Mouse (Mus musculus) NIH3T3 (cell line): ENCODE measurements at regions not wholly inside any gene's neighbourhood (a gene's known extent, or its start where the extent isn't known, plus 50 kb on each side); places are given as distances from the start of the nearest gene placed in this dataset.

ENCODE experiments used
- DNase-seq: peaks from one replicate; pipeline ENCODE4 v3.0.0-alpha.2; 2012; ENCODE audit warnings: low read depth

DNA sequence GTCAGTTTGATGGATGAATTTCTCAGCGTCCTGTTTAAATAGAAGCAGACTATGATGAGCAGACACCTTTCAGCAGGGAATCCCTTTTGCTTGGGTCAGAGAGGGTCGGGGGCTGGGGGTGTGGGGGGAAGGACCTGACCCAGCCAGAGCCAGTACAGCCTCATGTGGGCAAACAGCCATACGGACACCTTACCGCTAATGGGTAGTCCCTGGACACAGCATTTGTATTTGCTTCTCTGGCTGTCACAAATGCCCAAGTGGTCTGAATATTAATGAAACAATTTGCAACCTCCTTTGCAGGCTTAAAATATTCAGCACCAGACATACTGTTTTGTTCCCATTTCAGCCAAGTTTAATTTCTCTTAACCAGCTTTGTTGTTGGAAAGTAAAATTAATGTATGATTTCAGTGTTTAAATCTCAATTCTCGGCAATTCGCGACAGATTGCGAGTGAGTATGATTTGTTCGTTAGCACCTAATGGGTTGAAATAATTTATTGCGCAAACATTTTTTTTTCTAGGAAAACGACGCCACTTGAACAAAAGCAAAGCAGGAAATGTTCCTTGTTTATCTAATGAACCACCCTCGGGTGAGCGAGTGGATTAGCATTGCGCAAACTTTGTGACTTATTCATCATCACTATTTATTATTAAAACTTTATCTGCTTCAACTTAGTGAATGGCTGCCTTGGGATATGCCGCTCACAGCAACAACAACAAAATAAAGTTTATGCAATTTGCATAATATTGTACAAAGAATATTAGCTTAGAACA, 166.2 kb downstream of the Cdh26 start:
- DNase-seq = no peak

- DNase-seq = no peak
Observed at GRCm38 (mm10) chr2:178597084-178597470, 166.7 kb downstream of the Cdh26 start.

GRCm38 (mm10) chr2:178598371-178598770, 168.0 kb downstream of the Cdh26 start:
- no peak for DNase-seq

GRCm38 (mm10) chr2:178598836-178599235, 168.5 kb downstream of the Cdh26 start:
- no peak for DNase-seq

DNA sequence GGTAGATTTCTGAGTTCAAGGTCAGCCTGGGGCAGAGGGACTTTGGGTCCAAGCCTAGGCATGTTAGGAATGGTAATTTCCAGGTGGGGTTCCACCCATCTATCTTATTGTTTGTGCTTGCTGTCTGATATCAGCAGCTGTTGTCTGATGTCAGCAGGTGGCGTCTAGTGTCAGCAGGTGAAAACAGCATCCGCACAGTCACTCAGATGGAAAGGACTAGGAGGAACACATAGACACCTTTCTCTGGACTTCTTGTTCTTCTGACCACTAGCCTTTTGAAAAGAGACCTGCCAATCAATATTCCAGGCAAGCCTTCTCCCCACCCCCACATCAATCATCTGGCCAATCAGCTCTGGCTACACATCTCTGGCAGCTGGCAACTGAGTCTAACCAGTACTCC, 173.1 kb downstream of the Cdh26 start:
- no peak for DNase-seq

- DNase-seq = peak; percentile 21
Observed at GRCm38 (mm10) chr2:178606733-178607132, 176.4 kb downstream of the Cdh26 start.

DNA sequence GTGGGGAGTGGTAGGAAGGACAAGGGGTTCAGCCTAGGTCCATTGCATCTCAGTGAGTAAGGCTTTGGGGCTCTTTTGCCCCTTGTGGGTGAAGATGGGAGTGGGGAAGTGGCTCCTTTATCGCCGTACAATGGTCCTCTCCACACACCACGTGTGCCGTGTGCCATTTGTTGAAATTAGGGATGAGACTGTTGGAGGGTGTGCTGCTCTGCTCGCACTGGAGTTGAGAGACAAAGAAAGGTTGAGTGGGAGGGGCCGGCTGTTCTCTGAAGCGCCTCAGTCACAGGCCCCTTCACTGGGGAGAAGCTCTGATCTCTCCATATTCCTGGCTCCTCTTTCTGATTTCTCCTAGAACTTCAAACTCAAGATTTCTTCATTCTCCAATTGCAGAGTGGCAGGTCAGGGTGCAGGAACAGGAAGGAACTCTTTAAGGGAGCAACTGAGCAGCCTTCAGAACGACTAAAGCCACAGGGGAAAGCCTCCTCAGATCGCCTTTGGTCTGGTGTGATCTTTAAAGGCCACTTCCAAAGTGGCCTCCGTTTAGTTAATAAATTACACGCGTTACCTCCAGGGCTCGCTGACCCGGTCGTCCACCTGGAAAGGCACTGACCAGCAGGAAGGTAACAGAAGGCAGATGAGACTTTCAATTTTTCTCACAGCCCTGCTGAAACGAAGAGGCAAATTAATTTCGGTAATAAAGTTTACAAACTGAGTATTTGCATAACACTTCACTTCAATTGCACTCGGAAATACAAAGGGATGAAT, 180.1 kb downstream of the Cdh26 start:
- no peak for DNase-seq

- DNase-seq = no peak
Observed at GRCm38 (mm10) chr2:178614761-178615160, 184.4 kb downstream of the Cdh26 start.

GRCm38 (mm10) chr2:178622801-178623200, 192.5 kb downstream of the Cdh26 start:
- DNase-seq = no peak

DNA sequence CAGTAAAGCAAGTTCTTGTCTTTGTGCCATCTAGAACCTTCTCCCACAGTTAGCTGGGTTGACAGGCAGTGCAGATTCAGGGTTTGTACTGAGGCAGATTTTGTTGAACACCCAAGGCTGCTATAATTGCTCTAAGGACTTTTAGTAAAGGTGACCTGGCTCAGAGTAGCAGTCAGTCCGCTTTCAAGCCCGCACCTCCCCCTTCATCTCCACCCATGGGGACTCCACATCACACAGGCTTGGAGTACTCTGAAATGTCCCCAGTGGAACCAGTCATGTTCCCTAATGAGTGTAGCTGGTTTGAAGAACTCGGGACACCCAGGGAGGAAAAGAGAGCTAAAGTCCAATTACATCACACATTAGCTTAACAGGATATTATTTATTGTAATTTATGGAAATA, 194.1 kb downstream of the Cdh26 start:
- DNase-seq = no peak

- no peak for DNase-seq
Observed at GRCm38 (mm10) chr2:178624907-178625306, 194.6 kb downstream of the Cdh26 start.

DNA sequence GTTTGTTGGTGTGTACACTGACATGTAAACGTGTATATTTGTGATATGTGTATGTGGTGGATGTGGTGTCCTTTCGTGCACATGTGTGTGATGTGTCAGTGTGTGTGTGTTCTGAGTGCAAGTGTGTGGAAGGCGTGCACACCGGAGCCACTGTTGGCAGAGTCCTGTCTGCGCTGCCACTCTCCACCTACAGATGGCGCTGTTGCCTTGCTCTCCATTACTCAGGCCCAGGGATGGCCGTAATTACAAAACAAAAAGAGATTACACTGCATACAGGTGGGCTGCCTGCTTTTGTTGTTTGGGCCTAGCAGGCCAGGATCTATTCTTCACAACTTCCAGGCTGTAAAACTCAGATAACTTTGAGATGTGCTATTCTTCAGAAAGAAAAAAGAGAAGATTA, 199.4 kb downstream of the Cdh26 start:
- DNase-seq = peak; percentile 45

DNA sequence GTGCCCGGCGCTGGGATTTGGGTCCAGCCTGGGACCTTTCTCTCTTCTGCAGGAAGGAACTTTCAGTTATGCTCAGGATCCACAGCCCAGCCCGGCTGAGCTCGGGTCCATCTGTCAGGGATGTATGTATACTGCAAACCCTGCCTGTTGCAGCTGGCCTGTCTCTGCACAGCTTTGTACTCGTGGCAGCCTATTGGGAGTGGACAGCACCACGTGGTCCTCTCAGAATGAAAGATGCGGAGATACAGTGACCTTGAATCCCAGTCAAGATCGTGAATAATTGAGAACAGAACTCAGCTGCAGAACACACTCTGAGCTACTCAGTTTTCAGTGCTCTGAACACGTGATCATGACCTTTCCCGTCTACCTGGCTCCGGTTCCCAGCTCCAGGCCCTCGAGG, 200.2 kb downstream of the Cdh26 start:
- peak; percentile 34 for DNase-seq

DNA sequence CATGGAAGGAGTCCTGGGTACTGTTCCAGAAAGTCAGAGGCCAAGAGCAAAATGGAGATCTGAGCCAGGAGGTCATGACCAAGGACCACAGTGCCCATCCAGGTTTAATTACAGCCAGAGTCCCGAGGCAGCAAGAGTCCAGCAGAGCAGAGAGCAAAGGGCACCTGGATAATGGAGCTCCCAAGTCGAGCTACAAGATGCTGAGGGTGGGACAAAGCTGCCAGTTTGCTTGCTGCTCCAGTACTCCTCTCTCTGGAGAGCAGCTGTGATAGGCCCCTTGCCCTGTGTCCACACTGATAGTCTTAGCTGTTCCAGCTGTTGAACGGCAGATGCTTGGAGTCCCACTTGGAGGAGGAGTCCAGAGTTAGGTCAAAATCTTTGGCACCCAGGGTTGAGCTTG, 201.0 kb downstream of the Cdh26 start:
- DNase-seq = no peak

DNA sequence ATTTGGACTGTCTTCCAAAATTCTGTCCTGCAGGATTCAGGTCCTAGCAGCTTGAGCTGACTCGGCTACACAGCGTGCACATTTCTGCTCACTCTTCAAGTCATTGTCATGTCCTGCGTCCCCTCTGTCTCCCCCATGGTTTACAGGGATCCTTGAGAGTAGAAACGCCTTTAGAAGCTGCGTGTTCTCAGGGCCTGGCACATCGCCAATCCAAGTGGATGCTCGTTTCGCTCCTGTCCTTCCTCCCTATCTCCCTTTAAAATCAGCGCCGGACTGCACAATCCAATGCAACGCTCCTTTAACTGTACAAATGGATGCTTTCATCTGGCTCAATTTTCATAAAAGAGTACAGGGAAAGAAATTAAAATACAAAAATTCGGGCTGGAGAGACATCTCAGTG, 201.6 kb downstream of the Cdh26 start:
- peak; percentile 18 for DNase-seq

DNA sequence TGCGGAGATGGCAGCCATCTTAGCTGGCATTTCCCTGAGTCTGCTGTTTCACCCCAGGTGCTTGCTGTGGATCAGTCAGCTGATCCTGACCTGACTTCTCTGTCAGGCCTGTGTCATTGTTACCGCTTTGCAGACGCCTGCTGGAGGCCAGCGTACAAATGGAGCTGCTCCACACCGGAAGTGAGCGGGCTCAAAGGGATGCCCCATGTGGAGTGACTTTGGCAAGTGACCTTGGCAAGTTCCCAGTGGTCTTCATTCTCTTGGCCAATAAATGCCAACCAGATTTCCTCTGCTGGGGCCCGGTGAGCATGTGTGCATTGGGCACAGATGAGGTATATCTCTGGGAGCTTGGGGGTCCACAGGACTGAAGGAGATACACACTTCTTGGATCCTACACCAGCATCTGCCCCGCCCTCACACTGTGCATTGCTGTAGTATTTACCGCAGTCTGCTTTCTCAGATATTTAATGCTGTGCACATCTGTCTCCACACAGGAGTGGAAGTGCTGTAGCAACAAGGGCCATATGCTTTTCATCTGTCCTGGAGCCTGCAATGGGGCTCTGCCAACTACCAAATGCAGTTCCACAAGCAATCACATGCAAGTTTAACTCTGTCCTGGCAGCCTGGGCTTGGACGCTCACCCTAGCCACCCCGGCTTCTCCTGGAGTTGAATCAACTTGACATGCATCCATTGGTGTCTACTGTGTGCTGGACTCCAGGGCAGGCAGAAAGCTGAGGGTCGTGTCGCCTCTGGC, 202.7 kb downstream of the Cdh26 start:
- DNase-seq = no peak

DNA sequence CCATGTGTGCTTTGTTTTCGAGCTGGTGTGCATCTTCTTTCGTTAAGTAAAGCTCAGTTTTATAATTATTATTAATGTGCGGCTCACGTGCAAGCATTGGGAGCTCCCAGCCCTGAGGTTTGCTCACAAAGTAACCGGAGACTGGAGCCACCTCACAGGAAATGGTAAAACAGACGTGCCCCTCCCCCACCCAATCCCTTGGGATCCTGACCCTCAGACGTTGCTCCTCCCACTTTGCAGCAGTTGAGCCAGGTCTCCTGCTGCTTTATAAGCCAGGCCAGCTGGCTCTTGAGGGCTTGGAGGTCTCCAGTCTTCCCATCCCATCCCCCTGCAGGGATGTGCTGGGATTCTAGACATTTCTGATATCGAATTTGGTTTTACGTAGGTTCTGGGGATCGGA, 203.8 kb downstream of the Cdh26 start:
- peak; percentile 8 for DNase-seq

DNA sequence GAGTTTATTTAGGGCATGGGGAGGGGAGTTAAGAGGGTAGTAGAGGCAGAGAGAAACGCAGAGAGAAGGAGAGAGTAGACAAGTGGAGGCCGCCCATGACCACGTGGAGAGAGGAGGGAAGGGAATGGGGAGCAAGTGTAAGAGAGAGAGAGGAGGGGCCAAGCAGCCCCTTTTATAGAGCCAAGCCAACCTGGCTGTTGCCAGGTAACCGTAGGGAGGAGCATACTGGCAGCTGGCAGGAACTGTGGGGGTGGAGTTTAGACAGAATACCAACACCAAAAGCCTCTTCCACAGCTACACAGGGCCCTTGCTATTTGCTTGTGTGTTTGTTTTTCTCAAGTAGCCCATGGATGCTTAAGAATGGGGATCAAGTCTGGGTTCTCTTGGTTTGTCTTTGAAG, 205.4 kb downstream of the Cdh26 start:
- DNase-seq = no peak

- no peak for DNase-seq
Observed at GRCm38 (mm10) chr2:178636901-178637300, 206.6 kb downstream of the Cdh26 start.

DNA sequence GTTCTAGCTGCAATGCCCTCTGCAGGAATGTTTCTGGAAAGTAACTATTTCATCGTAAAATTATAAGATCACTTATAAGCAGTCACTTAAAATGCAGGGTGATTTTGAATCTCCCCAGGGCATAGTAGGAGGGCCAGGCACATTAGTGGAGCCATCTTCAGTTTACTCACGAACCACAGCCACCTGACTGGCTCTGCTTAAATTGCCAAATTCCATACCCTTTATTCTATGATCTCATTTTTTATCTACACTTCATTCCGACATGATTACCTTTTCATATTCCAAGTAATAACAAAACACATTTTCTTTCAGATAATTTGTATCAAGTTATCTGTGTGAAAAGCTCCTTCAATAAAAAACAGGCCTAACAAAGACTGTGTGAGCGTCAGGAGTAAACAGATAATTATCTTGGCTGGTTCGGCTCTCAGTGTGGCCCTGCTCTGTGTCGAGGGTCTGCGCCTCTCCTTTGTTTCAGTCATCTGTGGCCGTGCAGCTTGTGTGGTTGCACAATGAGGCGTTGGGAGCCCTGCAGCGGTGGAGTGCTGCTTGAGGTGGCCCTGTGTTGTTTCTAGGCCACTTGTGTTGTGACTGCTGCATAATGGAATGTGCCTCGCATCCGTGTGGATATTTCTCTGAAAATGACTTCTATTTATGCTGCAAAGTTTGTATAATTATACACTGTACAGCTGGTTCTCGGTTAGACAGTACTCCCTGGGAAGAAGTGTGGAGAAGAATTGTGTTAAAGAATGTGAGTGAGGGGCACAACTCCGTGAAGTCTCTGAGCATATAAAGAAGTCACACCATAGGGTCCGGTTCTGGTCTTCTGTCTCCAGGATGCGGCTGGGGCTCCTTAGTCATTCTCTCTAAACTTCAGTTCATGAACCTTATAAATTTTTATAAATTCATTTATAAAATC, 212.1 kb downstream of the Cdh26 start:
- DNase-seq = no peak

GRCm38 (mm10) chr2:178643053-178643402, 212.7 kb downstream of the Cdh26 start:
- DNase-seq = no peak

- DNase-seq = no peak
Observed at GRCm38 (mm10) chr2:178643841-178644240, 213.5 kb downstream of the Cdh26 start.
